Comparison of ENCODE assay signal across 8 mouse cellular contexts in genomic region chr8:83971661-83972060, GRCm38 (mm10). TPM values are rescaled to one million over a fixed set of nuclear protein-coding genes. Genes with fewer than 3 reads are reported as not detected.
DNase-seq lines count a peak whose midpoint lies in the region; ATAC-seq lines count a peak whose summit lies in the region.

No protein-coding gene starts in this region.

- no peaks in the 10 kb centered on the region for H3K27me3 ChIP-seq in neural tube, embryonic 11.5 days (ENCODE audit: control insufficient read depth, insufficient read depth, low read length)
- H3K27me3 ChIP-seq in liver, embryonic 13.5 days, result no peaks in the 10 kb centered on the region

- H3K4me1 ChIP-seq in neural tube, embryonic 11.5 days (ENCODE audit: control insufficient read depth, insufficient read depth, low read length), result peaks cover 11% of the 10 kb centered on the region
- peaks cover 47% of the 10 kb centered on the region for H3K4me1 ChIP-seq in liver, embryonic 13.5 days (replicated peaks)

- ATAC-seq in neural tube, embryonic 11.5 days (ENCODE audit: insufficient read depth, low FRiP score, low TSS enrichment), result no peak
- no peak for ATAC-seq in liver, embryonic 13.5 days (ENCODE audit: low read depth)

- peaks cover 2% of the 10 kb centered on the region for H3K36me3 ChIP-seq in neural tube, embryonic 11.5 days (ENCODE audit: control insufficient read depth, insufficient read depth, low read length)
- H3K36me3 ChIP-seq in liver, embryonic 13.5 days, result peaks cover 46% of the 10 kb centered on the region

- WGBS in neural tube, embryonic 11.5 days, result 77% methylated on average over 6 of the region's 6 CpGs
- 70% methylated on average over 6 of the region's 6 CpGs for WGBS in liver, embryonic 13.5 days (ENCODE audit: insufficient replicate concordance)

- peak; percentile 38 for DNase-seq in adrenal gland, adult 2 months
- DNase-seq in adrenal gland, postnatal 10 days, result no peak
- no peak for DNase-seq in neural tube, embryonic 11.5 days (ENCODE audit: low spot score)
- DNase-seq in neural tube, embryonic 10.5 days (ENCODE audit: extremely low spot score, low spot score), result no peak
- no peak for DNase-seq in liver, embryonic 13.5 days
- DNase-seq in layer of hippocampus, postnatal 10 days (ENCODE audit: low spot score in 2 of 2), result no peak
- no peak for DNase-seq in right cerebral cortex, postnatal 4 days
- DNase-seq in spleen, postnatal 36 days (ENCODE audit: low spot score in 2 of 2), result no peak

- H3K9ac ChIP-seq in neural tube, embryonic 11.5 days (ENCODE audit: low read length), result no peak overlapping the region
- peak overlapping the region; percentile 83 for H3K9ac ChIP-seq in liver, embryonic 13.5 days

- H3K27ac ChIP-seq in neural tube, embryonic 11.5 days (ENCODE audit: low read depth, low read length), result no peak overlapping the region
- H3K27ac ChIP-seq in liver, embryonic 13.5 days, result peak overlapping the region; percentile 73

- no peaks in the 10 kb centered on the region for H3K9me3 ChIP-seq in neural tube, embryonic 11.5 days (ENCODE audit: control insufficient read depth, low read length)
- no peaks in the 10 kb centered on the region for H3K9me3 ChIP-seq in liver, embryonic 13.5 days (replicated peaks)

- peak overlapping the region; percentile 90; the same call in 1 of the 2 replicates for H3K4me2 ChIP-seq in neural tube, embryonic 11.5 days (ENCODE audit: low read depth)
- H3K4me2 ChIP-seq in liver, embryonic 13.5 days, result peak overlapping the region; percentile 99

- H3K4me3 ChIP-seq in neural tube, embryonic 11.5 days (ENCODE audit: low read depth, low read length), result peak overlapping the region; percentile 94; the same call in 1 of the 2 replicates
- H3K4me3 ChIP-seq in liver, embryonic 13.5 days (replicated peaks), result peak overlapping the region; percentile 94

RNA-seq across cellular contexts. Expression of gene Prkaca, which starts 1.1 kb away (rescaled TPM):
- 100 to 1,000 TPM; 269 to 327 TPM for total RNA-seq in adrenal gland, adult 2 months (2021)
- polyA plus RNA-seq in adrenal gland, adult 2 months (2012; rRNA removed), result 125 and 154 TPM in 2 replicates
- 100 to 1,000 TPM; 253 to 325 TPM for total RNA-seq in adrenal gland, postnatal 10 days (2021)
- 154 and 171 TPM in 2 replicates for polyA plus RNA-seq in neural tube, embryonic 11.5 days (2014; fragmentation: Nextera tagmentation; extraction: Ambion mirVana)
- 50.5 and 52.3 TPM in 2 replicates for polyA plus RNA-seq in liver, embryonic 13.5 days (2015; fragmentation: Nextera tagmentation; extraction: Ambion mirVana)
- total RNA-seq in layer of hippocampus, postnatal 10 days (2021), result 100 to 1,000 TPM; 240 to 254 TPM

RNA-seq across cellular contexts. Expression of gene Asf1b, which starts 16.4 kb away (rescaled TPM):
- total RNA-seq in adrenal gland, adult 2 months (2021), result 1 to 10 TPM; 2.5 to 3.4 TPM
- polyA plus RNA-seq in adrenal gland, adult 2 months (2012; rRNA removed), result 13.6 and 15.4 TPM in 2 replicates
- 10 to 100 TPM in 1 of 2 experiments, 1 to 10 TPM in 1; 9.2 to 12.1 TPM for total RNA-seq in adrenal gland, postnatal 10 days (2021)
- polyA plus RNA-seq in neural tube, embryonic 11.5 days (2014; fragmentation: Nextera tagmentation; extraction: Ambion mirVana), result 78.4 and 84.2 TPM in 2 replicates
- polyA plus RNA-seq in liver, embryonic 13.5 days (2015; fragmentation: Nextera tagmentation; extraction: Ambion mirVana), result 114 and 126 TPM in 2 replicates
- total RNA-seq in layer of hippocampus, postnatal 10 days (2021), result 1 to 10 TPM; 2.0 to 2.1 TPM

RNA-seq across cellular contexts. Expression of gene Gm10644, which starts 16.7 kb away (rescaled TPM):
- 1 to 10 TPM; 1.7 to 1.9 TPM for total RNA-seq in adrenal gland, adult 2 months (2021)
- 2.5 and 3.7 TPM in 2 replicates for polyA plus RNA-seq in adrenal gland, adult 2 months (2012; rRNA removed)
- under 1 TPM; 0.51 to 0.88 TPM for total RNA-seq in adrenal gland, postnatal 10 days (2021)
- polyA plus RNA-seq in neural tube, embryonic 11.5 days (2014; fragmentation: Nextera tagmentation; extraction: Ambion mirVana), result 0.44 and 0.57 TPM in 2 replicates
- polyA plus RNA-seq in liver, embryonic 13.5 days (2015; fragmentation: Nextera tagmentation; extraction: Ambion mirVana), result 0.18 and 0.22 TPM in 2 replicates
- under 1 TPM; 0.22 to 0.37 TPM for total RNA-seq in layer of hippocampus, postnatal 10 days (2021)

RNA-seq across cellular contexts. Expression of gene Samd1, which starts 25.8 kb away (rescaled TPM):
- total RNA-seq in adrenal gland, adult 2 months (2021), result 10 to 100 TPM; 27.1 to 45.3 TPM
- polyA plus RNA-seq in adrenal gland, adult 2 months (2012; rRNA removed), result 32.1 and 37.6 TPM in 2 replicates
- total RNA-seq in adrenal gland, postnatal 10 days (2021), result 10 to 100 TPM; 40.8 to 41.6 TPM
- polyA plus RNA-seq in neural tube, embryonic 11.5 days (2014; fragmentation: Nextera tagmentation; extraction: Ambion mirVana), result 14.4 and 16.5 TPM in 2 replicates
- 5.8 and 6.9 TPM in 2 replicates for polyA plus RNA-seq in liver, embryonic 13.5 days (2015; fragmentation: Nextera tagmentation; extraction: Ambion mirVana)
- 10 to 100 TPM; 54.1 to 56.4 TPM for total RNA-seq in layer of hippocampus, postnatal 10 days (2021)

RNA-seq across cellular contexts. Expression of gene 1700067K01Rik, which starts 29.6 kb away (rescaled TPM):
- under 1 TPM; 0.21 to 0.46 TPM for total RNA-seq in adrenal gland, adult 2 months (2021)
- 0.13 and 0.66 TPM in 2 replicates for polyA plus RNA-seq in adrenal gland, adult 2 months (2012; rRNA removed)
- under 1 TPM; 0.48 to 0.60 TPM for total RNA-seq in adrenal gland, postnatal 10 days (2021)
- polyA plus RNA-seq in neural tube, embryonic 11.5 days (2014; fragmentation: Nextera tagmentation; extraction: Ambion mirVana), result 0.70 and 0.77 TPM in 2 replicates
- polyA plus RNA-seq in liver, embryonic 13.5 days (2015; fragmentation: Nextera tagmentation; extraction: Ambion mirVana), result 0.38 and 0.57 TPM in 2 replicates
- under 1 TPM; 0.49 to 0.66 TPM for total RNA-seq in layer of hippocampus, postnatal 10 days (2021)
